Mouse (Mus musculus) lung, embryonic 16.5 days (tissue): ENCODE results near the gene St6galnac6. TPM values are rescaled to one million over a fixed set of nuclear protein-coding genes. Genes with fewer than 3 reads are reported as not detected.

Experiments
- ATAC-seq: fragments of 200-750 bp; cut with Nextera tagmentation; 2 replicates; pipeline ENCODE4 v1.8.0; 2017; ENCODE audit warnings: low read depth, mild to moderate bottlenecking, moderate library complexity
- H3K27ac ChIP-seq: fragments of 300-500 bp; sonication (generic); 2 replicates; pipeline ENCODE4 v1.5.1; 2014; ENCODE audit warnings: mild to moderate bottlenecking, control low read depth, low read length
- H3K27me3 ChIP-seq: fragments of 300-500 bp; sonication (generic); 2 replicates; pipeline ENCODE4 v1.6.1; 2014; ENCODE audit warnings: low read depth, low read length, mixed read lengths; ENCODE audit not compliant: control insufficient read depth, insufficient read depth
- H3K36me3 ChIP-seq: fragments of 300-500 bp; sonication (generic); 2 replicates; pipeline ENCODE4 v1.6.1; 2014; ENCODE audit warnings: low read length; ENCODE audit not compliant: control insufficient read depth, insufficient read depth
- H3K4me1 ChIP-seq: fragments of 300-500 bp; sonication (generic); replicated peaks from 2 replicates; pipeline ENCODE4 v1.6.1; 2014; ENCODE audit warnings: low read length, mixed read lengths; ENCODE audit not compliant: control insufficient read depth, insufficient read depth
- H3K4me2 ChIP-seq: fragments of 300-500 bp; sonication (generic); 2 replicates; pipeline ENCODE4 v1.6.1; 2014; ENCODE audit warnings: low read depth, low read length, control low read depth
- H3K4me3 ChIP-seq: fragments of 300-500 bp; sonication (generic); 2 replicates; pipeline ENCODE4 v1.5.1; 2014; ENCODE audit warnings: mild to moderate bottlenecking, low read length, control low read depth
- H3K9ac ChIP-seq: fragments of 300-500 bp; sonication (generic); 2 replicates; pipeline ENCODE4 v1.6.1; 2014; ENCODE audit warnings: low read length, control low read depth
- H3K9me3 ChIP-seq: fragments of 300-500 bp; sonication (generic); 2 replicates; pipeline ENCODE4 v1.6.1; 2016; ENCODE audit warnings: low read length; ENCODE audit not compliant: control insufficient read depth
- WGBS: fragments of 180-500 bp; shearing (Covaris S2); extraction: QIAGEN DNeasy Blood & Tissue Kit; methylation state at CpG from one replicate; pipeline ENCODE4 v1.1.7; 2014; 5-methylcytosine and 5-hydroxymethylcytosine counted together
- microRNA counts: library from miRNA; unstranded; fragments of <30 nt; microRNA quantifications from one replicate; lab custom pipeline; 2016
- microRNA-seq: library from miRNA; unstranded; fragments of <30 nt; microRNA quantifications from one replicate; pipeline ENCODE4, GENCODE M21; 2016
- polyA plus RNA-seq: library from polyadenylated mRNA; unstranded; fragments of >200 nt; fragmentation: Nextera tagmentation; extraction: Ambion mirVana; gene quantifications from 2 replicates; pipeline ENCODE4 v1.2.1, GENCODE M21; 2015

Gene St6galnac6
- polyA plus RNA-seq, 1 experiment from 2014 or later, result 25.4 TPM

- 89% methylated on average over 7 of the region's 7 CpGs for WGBS
- peaks cover 15% of the 10 kb centered on the region; the same call in 1 of the 2 replicates for H3K36me3 ChIP-seq
Observed at GRCm38 (mm10) chr2:32668176-32668575, 68.7 kb downstream of the St6galnac6 start.

GRCm38 (mm10) chr2:32669876-32670275 is 70.4 kb downstream of the St6galnac6 start:
- Histone ChIP-seq H3K27ac (no peak overlapping the region), H3K27me3 (no peaks in the 10 kb centered on the region), H3K4me1 (peaks cover 2% of the 10 kb centered on the region; the same call in 1 of the 2 replicates), H3K9ac (no peak overlapping the region), H3K4me2 (no peak overlapping the region), H3K36me3 (peaks cover 23% of the 10 kb centered on the region; the same call in 1 of the 2 replicates), H3K9me3 (no peaks in the 10 kb centered on the region), H3K4me3 (no peak overlapping the region)
- 80% methylated on average over 3 of the region's 3 CpGs for WGBS
- no peak for ATAC-seq

More at GRCm38 (mm10) chr2:32668176-32668575, 68.7 kb downstream of the St6galnac6 start:
- ATAC-seq, result no peak
- Histone ChIP-seq H3K4me1 (no peaks in the 10 kb centered on the region; the same call in 1 of the 2 replicates), H3K27ac (no peak overlapping the region), H3K27me3 (no peaks in the 10 kb centered on the region), H3K9me3 (no peaks in the 10 kb centered on the region), H3K4me3 (no peak overlapping the region), H3K4me2 (no peak overlapping the region), H3K9ac (no peak overlapping the region)

MicroRNA genes within 50 kb of the gene (microRNA counts, 519-probe panel; counts per million panel counts)
- microRNA mmu-miR-1954 (lab: Ali Mortazavi, UCI), result not detected

Small RNA genes within 50 kb of the gene (microRNA-seq; reads per million reads assigned to microRNA genes)
- gene Mir1954, result not detected

Other genes starting within 250 kb of the St6galnac6 start
- gene Ciz1, start 247.4 kb upstream of the St6galnac6 start, polyA plus RNA-seq, result 46.1 and 50.7 TPM in 2 replicates
- 5.7 and 5.9 TPM in 2 replicates for gene Dnm1, start 246.4 kb upstream of the St6galnac6 start, polyA plus RNA-seq
- 34.0 and 36.4 TPM in 2 replicates for gene 1110008P14Rik, start 217.8 kb upstream of the St6galnac6 start, polyA plus RNA-seq
- 1.8 and 5.6 TPM in 2 replicates for gene Lcn2, start 211.5 kb upstream of the St6galnac6 start, polyA plus RNA-seq
- 20.6 and 23.9 TPM in 2 replicates for gene Ptges2, start 203.8 kb upstream of the St6galnac6 start, polyA plus RNA-seq
- 6.5 and 6.8 TPM in 2 replicates for gene Naif1, start 149.3 kb upstream of the St6galnac6 start, polyA plus RNA-seq
- 16.0 and 17.5 TPM in 2 replicates for gene Slc25a25, start 148.3 kb upstream of the St6galnac6 start, polyA plus RNA-seq
- gene Fam102a, start 64.4 kb upstream of the St6galnac6 start, polyA plus RNA-seq, result 11.9 and 12.7 TPM in 2 replicates
- 106 and 109 TPM in 2 replicates for gene Dpm2, start 28.9 kb upstream of the St6galnac6 start, polyA plus RNA-seq
- gene Pip5kl1, start 24.9 kb upstream of the St6galnac6 start, polyA plus RNA-seq, result 0.15 and 0.34 TPM in 2 replicates
- not detected in 2 replicates for gene 9430097D07Rik, start 24.0 kb upstream of the St6galnac6 start, polyA plus RNA-seq
- gene St6galnac4, start 12.6 kb upstream of the St6galnac6 start, polyA plus RNA-seq, result 26.0 and 28.1 TPM in 2 replicates
- gene Ak1, start 22.0 kb downstream of the St6galnac6 start, polyA plus RNA-seq, result 67.2 and 76.7 TPM in 2 replicates
- gene Eng, start 46.9 kb downstream of the St6galnac6 start, polyA plus RNA-seq, result 108 and 120 TPM in 2 replicates
- gene Fpgs, start 104.4 kb downstream of the St6galnac6 start, polyA plus RNA-seq, result 22.0 and 25.5 TPM in 2 replicates
- 77.2 and 85.1 TPM in 2 replicates for gene Cdk9, start 113.4 kb downstream of the St6galnac6 start, polyA plus RNA-seq
- 43.2 and 46.2 TPM in 2 replicates for gene Sh2d3c, start 121.3 kb downstream of the St6galnac6 start, polyA plus RNA-seq
- 0.34 and 0.43 TPM in 2 replicates for gene 6330409D20Rik, start 141.3 kb downstream of the St6galnac6 start, polyA plus RNA-seq
- gene Tor2a, start 157.5 kb downstream of the St6galnac6 start, polyA plus RNA-seq, result 61.7 and 63.5 TPM in 2 replicates
- 1.2 and 2.1 TPM in 2 replicates for gene Ttc16, start 175.9 kb downstream of the St6galnac6 start, polyA plus RNA-seq
- 4.1 and 4.5 TPM in 2 replicates for gene Ptrh1, start 176.1 kb downstream of the St6galnac6 start, polyA plus RNA-seq
- 2.1 and 2.4 TPM in 2 replicates for gene Cfap157, start 184.7 kb downstream of the St6galnac6 start, polyA plus RNA-seq
- gene Stxbp1, start 247.5 kb downstream of the St6galnac6 start, polyA plus RNA-seq, result 21.9 and 24.1 TPM in 2 replicates